Mouse (Mus musculus) B cell, adult 2 months (primary cell): ENCODE results near the gene Ppp1r18.

Source experiments
- DNase-seq, 2 experiments: peaks; one replicate each; pipeline ENCODE4 v3.0.0; 2022

The Ppp1r18 gene

DNA sequence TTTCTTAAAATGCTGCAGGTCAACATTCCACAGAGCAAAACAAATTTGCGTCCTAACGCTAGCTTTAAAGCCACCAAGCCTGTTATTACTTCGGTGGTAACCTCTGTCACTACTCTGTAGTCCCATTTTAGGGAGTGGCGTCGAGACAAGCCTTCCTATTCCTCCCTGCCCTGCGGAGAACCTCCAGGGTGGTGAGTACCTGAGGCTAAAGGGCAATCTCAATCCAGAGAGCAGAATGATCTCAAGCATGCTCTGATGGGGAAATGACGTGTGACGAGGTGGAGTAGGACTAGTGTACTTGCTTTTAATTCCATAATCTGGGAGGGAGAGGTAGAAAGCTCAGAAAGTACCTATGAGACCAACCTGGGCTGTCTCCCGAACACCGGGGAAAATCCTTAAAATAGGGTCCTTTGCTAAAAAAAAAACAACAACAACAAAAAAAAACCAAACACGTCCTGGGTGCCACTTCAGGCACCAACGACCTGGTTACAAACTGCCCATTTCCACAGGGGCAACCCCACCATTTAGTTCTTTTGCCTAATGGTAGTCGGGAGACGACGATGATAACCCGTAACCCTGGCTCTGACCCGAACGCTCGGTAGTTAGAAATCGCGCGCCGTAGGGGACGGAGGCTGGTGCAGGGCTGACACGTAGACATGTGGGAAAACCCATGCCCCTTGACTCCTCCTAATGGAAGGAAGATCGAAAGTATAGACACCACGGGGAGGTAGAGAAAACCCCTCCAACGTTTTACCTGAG, 50.3 kb downstream of the Ppp1r18 start:
- DNase-seq, result peak in 1 of 2 experiments; percentile 27

GRCm38 (mm10) chr17:35916297-35917142, 51.1 kb downstream of the Ppp1r18 start, which contains the start of the genes Mrps18b and Ppp1r10:
Gene Mrps18b, minus strand, starts transcription at chr17:35916389.
Gene Ppp1r10, plus strand, starts transcription at chr17:35916434.
- peak; percentile 97 to 98 for DNase-seq

- no peak for DNase-seq
These were observed 51.7 kb downstream of the Ppp1r18 start for GRCm38 (mm10) chr17:35917143-35917462.

- peak; percentile 63 to 71 for DNase-seq
These were observed 52.3 kb downstream of the Ppp1r18 start for GRCm38 (mm10) chr17:35917463-35918251.

GRCm38 (mm10) chr17:35918276-35919059, 53.1 kb downstream of the Ppp1r18 start:
- peak; percentile 68 for DNase-seq

DNA sequence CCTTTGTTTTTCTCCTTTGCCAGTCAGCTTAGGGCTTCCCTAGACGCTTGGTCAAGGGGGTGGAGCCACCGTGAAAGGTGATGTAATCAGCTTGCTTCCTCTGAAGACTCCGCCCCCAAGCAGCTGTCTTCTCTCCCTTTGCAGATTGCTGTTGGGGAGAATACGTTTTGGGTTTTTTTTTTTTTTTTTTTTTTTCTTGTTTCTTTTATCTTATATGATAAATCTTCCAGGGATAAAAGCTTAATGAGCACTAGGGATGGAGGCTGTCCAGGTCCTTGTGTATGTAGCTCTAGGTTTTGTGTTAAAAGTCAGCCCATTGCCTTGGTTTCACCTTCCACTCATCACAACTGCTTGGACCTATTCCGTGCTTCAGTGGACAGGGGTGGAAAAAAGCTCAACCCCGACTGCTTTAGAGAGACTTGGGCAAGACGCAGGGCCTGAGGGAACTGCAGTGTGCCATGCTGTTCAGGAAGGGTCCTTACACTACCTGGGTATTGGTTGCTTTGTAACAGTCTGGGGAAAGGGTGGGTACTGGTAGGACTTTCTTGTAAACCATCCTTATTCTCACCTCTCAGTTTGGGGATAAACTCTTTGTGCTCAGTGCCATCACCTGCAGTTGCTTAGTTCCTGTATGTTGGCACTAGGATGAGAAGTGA, 53.8 kb downstream of the Ppp1r18 start:
- peak; percentile 94 to 97 for DNase-seq

DNA sequence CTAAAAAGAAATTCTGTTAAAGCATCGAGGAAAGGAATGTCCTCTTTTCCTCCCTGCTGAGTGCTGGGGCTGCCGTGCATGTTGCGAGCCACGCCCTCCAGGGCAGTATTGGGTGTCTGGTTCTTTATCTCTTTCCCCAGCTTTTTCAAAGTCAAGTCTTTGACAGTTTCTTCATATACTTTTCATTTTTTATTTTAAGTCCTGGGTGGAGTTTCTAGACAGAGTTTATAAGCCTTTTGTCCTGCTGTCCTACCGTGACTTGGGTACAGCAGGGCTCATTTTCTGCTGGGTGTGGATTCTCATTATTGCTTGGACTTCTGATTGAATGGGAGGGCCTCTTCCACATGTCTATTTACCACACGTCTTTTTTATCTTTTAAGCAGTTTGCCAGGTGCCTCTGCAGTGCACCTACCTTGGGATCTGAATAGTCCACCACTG, 54.5 kb downstream of the Ppp1r18 start:
- DNase-seq, result no peak

DNA sequence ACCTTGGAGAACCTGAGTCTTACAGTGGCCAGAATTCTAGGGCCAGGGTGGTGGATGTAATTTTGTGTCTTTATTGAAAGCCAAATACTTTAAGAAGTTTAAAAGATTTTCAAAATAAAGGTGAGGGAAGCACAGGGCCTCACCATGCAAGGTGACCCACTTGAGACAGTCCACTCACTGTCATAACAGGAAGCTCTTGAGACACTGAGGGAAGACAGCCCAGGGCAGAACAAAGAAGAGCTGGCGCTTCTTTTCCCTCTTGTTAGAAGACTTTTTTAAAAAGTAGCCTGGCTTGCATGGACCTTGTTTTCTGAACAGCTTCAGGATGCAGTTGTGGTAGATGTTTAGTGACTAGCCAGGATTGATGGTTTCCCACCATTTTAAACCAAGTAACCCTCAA, 55.0 kb downstream of the Ppp1r18 start:
- DNase-seq, result no peak

DNA sequence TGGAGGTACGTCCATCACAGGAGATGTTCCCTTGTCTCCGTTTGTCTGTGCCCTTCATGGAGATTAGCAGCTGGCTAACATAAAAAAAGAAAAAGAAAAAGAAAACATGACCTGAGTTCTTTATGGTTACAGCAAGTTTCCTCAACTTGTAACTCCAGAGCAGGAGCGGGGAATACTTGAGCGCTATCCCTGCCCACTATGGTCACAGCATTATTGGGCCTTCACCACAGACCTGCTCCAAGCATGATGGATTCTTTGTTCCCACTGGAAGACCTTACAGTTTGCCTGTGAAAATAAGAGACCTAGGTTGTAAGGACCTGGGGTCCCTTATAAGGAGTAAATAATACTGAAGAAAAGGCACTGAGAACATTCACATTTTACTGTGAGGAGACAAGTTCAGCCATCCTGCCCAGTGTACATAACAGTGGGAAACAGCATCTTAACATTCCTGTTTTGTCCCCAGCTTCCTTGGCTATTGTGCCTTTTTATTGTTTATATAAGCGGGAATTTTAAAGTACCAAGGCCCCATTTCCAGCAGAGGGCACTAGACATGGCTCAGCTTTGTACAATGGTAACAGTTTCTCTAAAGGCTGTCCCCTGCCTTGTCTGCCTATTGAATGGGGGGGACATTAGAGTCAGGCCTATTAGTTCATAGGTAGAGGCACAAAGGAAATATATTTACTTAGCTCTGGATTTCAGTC, 55.6 kb downstream of the Ppp1r18 start:
- DNase-seq, result peak; percentile 46 to 49

GRCm38 (mm10) chr17:35921710-35922109, 56.3 kb downstream of the Ppp1r18 start:
- DNase-seq, result no peak

GRCm38 (mm10) chr17:35922566-35922965, 57.2 kb downstream of the Ppp1r18 start:
- no peak for DNase-seq

- DNase-seq, result no peak
These were observed 57.9 kb downstream of the Ppp1r18 start for GRCm38 (mm10) chr17:35923281-35923680.
